Mouse (Mus musculus) layer of hippocampus, adult 8-10 months (tissue): ENCODE data around the gene Grik1. TPM values are rescaled to one million over a fixed set of nuclear protein-coding genes. Genes with fewer than 3 reads are reported as not detected.
A peak's percentile ranks its signal among the peaks of the same experiment; 100 is the strongest.

ENCODE experiments used
- DNase-seq, 2 experiments: peaks; one replicate each; pipeline ENCODE4 v3.0.0; 2022; ENCODE audit warnings: low spot score in 2 of 2
- total RNA-seq, 4 experiments: library from RNA; stranded (reverse); gene quantifications; 2 replicates each; pipeline ENCODE4 v1.2.4; 2022

The Grik1 gene
- total RNA-seq: 10 to 100 TPM; 16.1 to 17.1 (median 16.4) TPM

GRCm38 (mm10) chr16:88290132-88290772 lies at the start of gene Grik1:
Grik1 (minus strand) TSS chr16:88290265.
- peak; percentile 7 to 26 for DNase-seq

GRCm38 (mm10) chr16:88294209-88294608 lies 4.1 kb upstream of the Grik1 start:
- DNase-seq: no peak

- DNase-seq: no peak
Measured at GRCm38 (mm10) chr16:88289421-88290081, 514 bp downstream of the Grik1 start.

- DNase-seq: no peak
Measured at GRCm38 (mm10) chr16:88258407-88258806, 31.7 kb downstream of the Grik1 start.

DNA sequence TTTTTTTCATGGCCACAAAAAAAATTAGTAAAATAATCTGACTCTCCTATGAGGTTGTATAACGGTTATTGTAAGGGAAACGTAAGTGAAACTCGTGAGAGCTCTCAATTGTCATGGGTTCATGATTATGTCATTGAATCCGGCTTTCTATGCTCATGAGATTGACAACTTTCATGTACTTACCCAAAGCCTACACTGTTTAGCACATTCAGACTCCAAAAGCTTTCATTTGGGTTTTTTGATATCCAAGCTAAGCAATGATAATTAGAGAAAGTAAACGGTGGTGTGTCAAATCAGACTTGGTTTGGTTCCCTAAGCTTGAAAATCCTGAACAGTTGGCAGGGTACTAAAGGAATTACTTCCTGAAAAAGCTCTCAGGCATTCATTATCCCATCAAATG lies 33.0 kb downstream of the Grik1 start:
- DNase-seq: no peak

- DNase-seq: no peak
Measured at GRCm38 (mm10) chr16:88256101-88256500, 34.0 kb downstream of the Grik1 start.

DNA sequence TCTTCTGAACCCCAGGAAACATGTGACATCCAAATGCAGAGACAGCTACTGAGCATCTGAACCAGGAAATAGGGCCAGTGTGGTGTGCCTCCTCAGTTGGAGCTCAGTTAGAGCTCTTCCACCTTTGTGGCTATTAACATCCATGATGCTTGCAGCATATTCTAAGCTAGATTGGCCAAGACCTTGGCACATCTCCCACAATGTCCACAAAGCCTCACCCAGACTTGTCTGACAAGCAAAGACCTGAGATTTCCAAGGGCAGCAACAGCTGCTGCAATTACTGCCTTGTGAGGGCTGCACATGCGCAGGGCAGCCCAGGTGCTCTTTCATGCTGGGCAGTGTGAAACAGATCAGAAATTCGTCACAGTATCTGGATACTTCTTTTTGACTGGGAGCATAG lies 37.4 kb downstream of the Grik1 start:
- no peak for DNase-seq

GRCm38 (mm10) chr16:88251049-88251448 lies 39.0 kb downstream of the Grik1 start:
- DNase-seq: no peak

GRCm38 (mm10) chr16:88249825-88250224 lies 40.2 kb downstream of the Grik1 start:
- no peak for DNase-seq

GRCm38 (mm10) chr16:88247586-88247985 lies 42.5 kb downstream of the Grik1 start:
- DNase-seq: no peak

DNA sequence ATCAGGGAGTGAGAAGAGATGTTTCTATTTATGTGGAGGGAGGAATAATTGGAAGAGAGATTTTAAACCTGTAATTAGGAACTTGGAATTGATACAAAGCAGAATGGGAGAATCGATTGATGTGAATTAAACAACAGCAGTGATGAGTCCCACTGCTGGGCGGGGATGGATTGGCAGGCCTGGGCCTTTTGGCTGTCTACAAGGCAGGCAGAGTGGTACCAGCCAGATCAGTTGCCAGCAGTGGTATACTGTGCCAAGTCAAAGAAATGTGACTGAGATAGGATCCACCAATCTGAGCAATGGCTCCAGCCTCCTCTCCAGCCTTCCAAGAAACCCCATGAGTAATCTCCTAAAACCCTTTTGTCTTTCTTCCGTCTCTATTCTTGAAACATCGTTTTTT lies 45.4 kb downstream of the Grik1 start:
- peak; percentile 11 for DNase-seq

DNA sequence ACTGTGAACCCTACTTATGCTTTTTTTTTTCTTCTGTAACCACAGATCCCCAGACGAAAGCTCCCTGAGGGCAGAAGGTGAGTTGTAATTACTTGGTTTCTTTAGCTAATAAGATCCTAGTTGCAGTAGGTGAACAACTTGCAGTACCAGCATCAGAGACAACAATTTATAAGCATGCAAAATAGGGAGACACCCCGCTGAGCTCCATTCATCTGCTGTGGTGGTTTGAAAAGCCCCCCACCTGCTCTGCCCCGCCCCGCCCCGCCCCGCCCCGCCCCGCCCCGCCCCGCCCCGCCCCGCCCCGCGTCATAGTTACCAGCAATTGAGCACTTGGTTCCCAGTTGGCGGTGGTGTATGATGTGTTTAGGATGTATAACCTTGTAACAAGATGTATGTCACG lies 64.4 kb downstream of the Grik1 start:
- DNase-seq: no peak

GRCm38 (mm10) chr16:88221932-88222331 lies 68.1 kb downstream of the Grik1 start:
- no peak for DNase-seq

DNA sequence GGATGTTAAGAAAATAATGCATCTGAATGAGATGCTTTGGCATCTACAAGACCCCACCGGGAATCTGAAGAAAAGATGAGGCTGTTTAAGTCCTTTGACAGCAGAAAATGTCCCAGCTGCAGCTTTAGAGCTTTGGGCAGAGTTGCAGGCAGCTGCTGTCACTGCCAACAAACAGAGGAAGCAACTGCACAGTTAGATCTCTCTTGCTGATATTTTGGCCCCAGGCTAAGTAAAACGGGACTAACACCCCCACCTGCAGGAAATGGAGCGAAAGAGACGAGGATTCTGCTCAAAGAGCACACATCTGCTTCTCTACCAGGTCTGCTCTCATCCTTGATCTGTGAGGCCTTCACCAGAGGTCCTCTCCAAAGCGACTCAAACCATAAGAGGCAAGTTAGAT lies 77.5 kb downstream of the Grik1 start:
- no peak for DNase-seq

DNA sequence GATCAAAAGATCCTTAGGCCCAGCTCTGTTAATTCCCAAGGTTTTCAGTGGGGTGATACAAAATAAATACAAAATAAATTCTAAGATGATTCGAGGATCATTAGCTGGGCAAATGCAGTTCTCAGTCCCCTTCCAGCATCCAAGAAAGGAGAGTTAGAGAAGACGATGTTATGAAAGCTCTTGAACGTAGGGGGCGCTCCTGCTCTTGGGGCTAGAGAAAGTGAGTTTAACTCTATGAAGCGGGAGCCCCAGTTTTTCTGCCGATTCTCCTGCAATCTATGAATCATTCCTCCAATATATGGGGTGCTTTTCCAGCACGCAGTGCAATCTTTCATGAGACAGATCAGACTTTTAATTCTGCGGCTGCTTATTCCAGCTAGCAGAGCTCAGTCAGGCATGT lies 78.2 kb downstream of the Grik1 start:
- DNase-seq: no peak

- DNase-seq: peak; percentile 50 to 74
Measured at GRCm38 (mm10) chr16:88204400-88204799, 85.7 kb downstream of the Grik1 start.

GRCm38 (mm10) chr16:88203985-88204384 lies 86.1 kb downstream of the Grik1 start:
- no peak for DNase-seq

GRCm38 (mm10) chr16:88187433-88188037 lies 102.5 kb downstream of the Grik1 start:
- DNase-seq: no peak

GRCm38 (mm10) chr16:88178813-88179212 lies 111.3 kb downstream of the Grik1 start:
- DNase-seq: no peak

GRCm38 (mm10) chr16:88177364-88177763 lies 112.7 kb downstream of the Grik1 start:
- no peak for DNase-seq

DNA sequence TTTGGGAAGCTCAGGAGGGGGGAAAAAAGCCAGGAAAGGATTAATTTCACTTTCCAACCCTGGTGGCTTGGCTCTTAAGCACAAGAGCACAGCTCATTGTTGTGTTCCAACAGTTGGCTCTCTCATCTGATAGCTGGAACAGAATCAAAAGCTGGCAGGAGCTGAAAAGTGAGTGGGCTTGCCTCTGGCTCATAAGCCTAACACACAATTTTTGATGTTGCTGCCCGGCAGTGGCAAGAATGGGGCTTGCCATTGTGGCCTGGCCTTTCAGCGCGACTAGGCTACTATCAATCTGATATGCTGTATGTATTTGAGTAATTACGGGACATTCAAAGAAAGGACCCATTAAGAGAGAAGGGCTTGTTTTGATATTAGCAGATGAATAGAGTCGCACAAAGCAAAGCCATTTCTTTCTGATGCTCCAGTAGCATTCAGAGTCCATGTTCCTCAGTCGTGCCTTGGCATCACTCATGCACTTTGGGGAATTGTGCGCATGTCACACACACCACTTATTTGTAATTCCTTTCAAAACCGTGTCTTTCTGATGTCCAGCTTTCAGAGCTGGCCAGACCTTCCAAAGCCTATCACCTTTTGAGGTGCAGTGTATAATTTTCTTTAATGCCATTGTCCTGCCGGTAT lies 115.9 kb downstream of the Grik1 start:
- peak; percentile 61 to 66 for DNase-seq

DNA sequence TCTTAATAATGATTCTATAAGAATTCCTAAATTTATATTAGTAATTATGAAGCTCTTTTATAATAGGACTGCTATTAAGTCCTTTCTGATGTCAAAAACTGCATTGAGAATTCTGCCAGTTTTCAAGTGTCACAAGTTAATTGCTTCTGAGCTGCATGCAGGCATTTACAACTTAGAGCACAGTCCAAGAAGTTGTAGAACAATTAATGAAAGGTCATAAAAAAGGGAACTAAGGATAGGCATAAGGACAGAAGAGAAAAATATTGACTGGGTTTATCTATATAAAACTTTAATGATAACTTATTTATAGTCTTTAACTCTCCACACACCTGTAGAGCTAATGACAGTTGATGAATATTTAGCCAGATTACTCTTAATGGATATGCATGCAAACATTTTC lies 123.5 kb downstream of the Grik1 start:
- no peak for DNase-seq
